Mouse (Mus musculus) embryo, embryonic 10.5 days (tissue): ENCODE measurements around the gene Sept9.

Experiments used
- DNase-seq: peaks from one replicate; pipeline ENCODE4 v3.0.0-alpha.2; 2015; ENCODE audit warnings: low spot score

Sept9 gene

DNA sequence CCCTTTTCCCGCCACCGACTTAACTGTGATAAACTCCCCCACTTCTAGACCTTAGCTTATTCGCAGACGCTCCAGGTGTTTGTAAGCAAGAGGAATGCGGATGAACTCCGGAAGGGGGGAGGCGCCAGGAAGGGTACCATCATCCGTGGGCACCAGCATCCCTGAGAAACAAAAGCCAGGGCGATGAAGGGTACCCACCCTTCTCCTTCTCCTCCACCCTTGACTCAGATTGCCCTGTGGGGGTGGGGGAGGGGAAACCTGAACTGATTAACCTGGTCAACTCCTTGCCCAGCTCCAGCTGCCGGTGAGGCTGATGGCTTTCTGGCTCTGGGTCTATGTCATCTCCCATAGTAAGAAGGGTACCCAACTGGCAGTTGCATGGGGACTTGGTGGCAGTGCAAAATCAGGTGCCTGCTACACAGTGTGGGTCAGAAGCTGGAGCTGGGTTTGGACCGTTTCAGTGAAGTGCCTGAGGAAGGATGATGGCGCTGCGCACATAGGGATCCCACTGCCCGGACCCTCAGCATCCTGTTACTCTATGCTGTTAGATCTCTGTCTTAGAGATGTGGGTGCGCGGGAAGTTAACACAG lies 209.1 kb downstream of the Sept9 start:
- no peak for DNase-seq

DNA sequence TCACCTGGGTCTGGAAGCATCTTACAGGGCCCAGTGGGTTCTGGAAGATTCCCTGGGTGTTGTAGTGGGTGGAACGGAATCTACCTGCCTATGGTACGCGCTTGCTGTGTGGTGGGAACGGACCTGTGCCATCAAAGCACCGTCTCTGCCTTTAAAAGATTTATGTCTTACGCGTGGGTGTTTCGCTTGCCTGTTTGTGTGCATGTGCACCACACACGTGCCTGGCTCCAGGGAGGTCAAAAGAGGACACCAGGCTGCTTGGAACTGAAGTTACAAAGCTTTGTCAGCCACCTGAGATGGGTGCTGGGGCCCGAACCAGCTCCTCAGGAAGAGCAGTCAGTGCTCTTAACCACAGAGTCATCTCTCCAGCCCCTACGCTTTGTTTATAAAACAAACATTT lies 209.9 kb downstream of the Sept9 start:
- DNase-seq: no peak

DNA sequence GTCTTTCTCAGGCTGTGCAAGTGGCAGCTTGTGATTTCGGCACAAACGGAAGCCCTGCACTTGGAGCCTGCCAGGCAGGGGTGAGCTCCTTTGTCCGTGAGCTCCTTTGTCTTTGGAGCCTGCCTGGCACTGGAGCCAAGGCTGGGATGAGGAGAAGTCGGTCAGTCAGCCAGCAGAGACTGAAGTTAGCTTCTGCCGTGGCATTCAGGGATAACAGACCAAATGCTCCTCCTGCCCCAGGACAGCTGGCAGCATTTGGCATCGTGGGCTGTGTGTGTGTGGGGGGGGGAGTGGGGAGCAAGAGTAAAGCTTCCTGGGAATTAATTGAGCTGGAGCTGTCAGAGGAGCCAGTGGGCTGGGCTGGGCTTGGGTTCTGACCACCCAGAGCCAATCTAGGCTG lies 210.6 kb downstream of the Sept9 start:
- no peak for DNase-seq

DNA sequence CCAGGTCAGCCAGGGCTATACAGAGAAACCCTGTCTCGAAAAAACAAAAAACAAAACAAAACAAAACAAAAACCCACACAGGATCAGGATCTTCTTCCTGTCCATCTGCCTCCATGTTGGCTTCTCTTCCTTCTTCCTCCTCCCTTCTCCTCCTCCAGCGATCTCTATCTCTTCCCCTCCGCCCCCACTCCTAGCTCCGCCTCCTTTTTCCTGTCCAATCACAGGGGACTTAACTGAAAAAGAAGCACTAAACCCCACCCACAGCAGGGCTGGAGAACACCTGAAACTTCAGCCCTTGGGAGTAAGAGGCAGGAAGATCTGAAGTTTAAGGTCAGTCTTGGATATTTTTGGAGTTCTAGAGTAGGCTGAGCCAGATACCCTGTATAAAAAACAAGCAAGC lies 212.2 kb downstream of the Sept9 start:
- DNase-seq: no peak
